Mouse (Mus musculus) embryonic stem cell, embryonic (primary cell): ENCODE results near the gene Lmtk2.

Source experiments
- CTCF ChIA-PET, 4 experiments: fragments of 300-600 bp in 2 of 4; fragments of 350-600 bp in 2 of 4; sonication (Branson Sonifier 250); formaldehyde crosslinking; loops; one replicate each; lab custom pipeline; 2022; ENCODE audit warnings: inconsistent platforms in 2 of 4; lab: Charles Lee
- POLR2A ChIA-PET, 4 experiments: fragments of 300-600 bp in 2 of 4; fragments of 350-600 bp in 2 of 4; sonication (Branson Sonifier 250); formaldehyde crosslinking; loops; one replicate each; lab custom pipeline; 2022; ENCODE audit warnings: antibody characterized with exemption in 4 of 4, inconsistent platforms in 1 of 4; lab: Charles Lee

The Lmtk2 gene

DNA sequence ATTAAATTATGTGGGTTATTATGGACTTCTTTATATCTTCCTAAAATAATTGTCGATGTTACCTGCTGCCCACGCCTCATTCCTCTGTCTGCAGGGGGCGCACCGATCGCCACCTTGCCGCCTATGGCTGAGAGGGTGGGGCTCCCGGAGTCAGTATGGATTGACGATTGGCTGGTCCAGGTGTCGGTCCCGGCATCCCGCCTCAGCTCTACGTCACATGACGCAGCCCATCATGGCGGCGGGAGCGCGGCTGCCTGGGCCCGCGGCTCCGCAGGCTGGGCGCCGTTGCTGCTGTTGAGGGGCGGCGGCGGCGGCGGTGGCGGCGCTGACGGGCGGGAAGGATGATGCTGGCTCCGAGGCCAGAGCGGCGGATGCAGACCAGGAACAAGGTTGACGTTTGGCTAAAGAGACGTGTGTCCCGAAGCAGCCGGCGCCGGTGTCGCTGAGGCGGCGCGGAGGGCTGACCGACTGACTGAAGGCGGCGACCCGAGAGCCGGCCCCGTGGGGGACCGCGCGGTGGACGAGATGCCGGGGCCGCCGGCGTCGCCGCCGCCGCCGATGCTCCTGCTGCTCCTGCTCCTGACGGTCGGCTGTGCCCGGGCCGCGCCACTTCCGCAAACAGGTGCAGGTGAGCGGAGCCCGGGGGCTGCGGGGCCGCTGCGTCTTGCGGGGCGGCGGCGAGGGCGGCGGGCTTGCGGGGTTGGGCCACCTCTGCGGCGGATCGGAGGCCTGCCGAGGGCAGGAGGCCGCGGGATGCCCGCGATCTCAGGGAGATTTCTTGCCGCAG lies at the start of gene Lmtk2:
Gene Lmtk2 (plus strand): TSS at position 288 of the 787 bp plus-strand sequence.
- CTCF ChIA-PET = interaction anchor here (0.6 to 2.4 kb wide), 25 partner anchors 8 to 669 kb away, joined by 3 to 12 read pairs (median 3); partner anchors contain the start of gene Tecpr1 (in 1 of the 4)
- POLR2A ChIA-PET = interaction anchor here in 3 of 4 experiments (0.6 to 2.8 kb wide), 18 partner anchors 8 to 123 kb away, joined by 3 to 22 read pairs (median 4); partner anchors contain the start of genes Ccz1 (in 1 of the 3) and Tecpr1 (in 1 of the 3)

DNA sequence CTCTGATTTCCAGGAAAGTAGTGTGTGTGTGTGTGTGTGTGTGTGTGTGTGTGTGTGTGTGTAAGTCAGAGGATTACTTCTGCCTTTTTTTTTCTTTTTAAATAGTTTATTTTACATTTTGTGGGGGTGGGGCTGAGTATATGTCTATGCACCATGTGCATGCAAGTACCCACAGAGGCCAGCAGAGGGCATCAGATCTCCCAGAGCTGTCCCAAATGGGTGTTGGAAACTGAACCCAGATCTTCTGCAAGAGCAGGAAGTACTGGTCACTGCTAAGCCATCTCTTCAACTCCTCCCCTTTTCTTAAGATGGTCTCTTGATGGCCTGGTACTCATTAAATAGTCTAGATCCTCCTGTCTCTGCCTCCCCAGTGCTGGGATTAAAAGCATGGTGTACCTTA lies 49.0 kb upstream of the Lmtk2 start:
- POLR2A ChIA-PET = interaction anchor here in 3 of 4 experiments (0.6 to 0.7 kb wide), 4 partner anchors 46 to 454 kb away, joined by 3 to 4 read pairs (median 4); no protein-coding TSS in a partner anchor

DNA sequence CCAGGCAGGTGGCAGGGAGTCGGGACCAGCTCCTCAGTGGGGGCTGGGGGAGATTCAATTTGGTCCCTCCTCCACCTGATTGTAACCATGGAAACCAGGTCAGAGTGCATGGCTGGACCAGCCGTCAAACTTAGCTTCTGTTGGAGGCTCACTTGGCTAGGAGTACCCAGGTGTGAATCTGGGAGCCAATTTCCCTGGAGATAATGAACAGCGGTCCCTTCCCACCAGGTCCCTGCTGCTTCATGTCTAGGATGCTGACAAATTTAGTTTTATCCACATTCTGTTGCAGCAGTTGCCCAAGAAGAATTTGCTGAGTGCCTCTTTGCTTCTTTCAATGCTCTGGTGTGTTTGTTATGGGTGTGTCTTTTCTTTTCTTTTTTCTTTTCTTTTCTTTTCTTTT lies 46.8 kb upstream of the Lmtk2 start:
- ChIA-PET CTCF (interaction anchor here in 3 of 4 experiments (0.6 to 1.7 kb wide), 5 partner anchors 10 to 457 kb away, joined by 4 to 7 read pairs (median 5); no protein-coding TSS in a partner anchor), POLR2A (interaction anchor here in 1 of 4 experiments (1.2 kb wide), 1 partner anchor 13 kb away, joined by 4 read pairs; no protein-coding TSS in a partner anchor)

More for the DNA sequence above, 49.0 kb upstream of the Lmtk2 start:
- CTCF ChIA-PET = interaction anchor here (0.5 to 2.2 kb wide), 32 partner anchors 10 to 891 kb away, joined by 3 to 13 read pairs (median 3); partner anchors contain the start of gene Lmtk2 (in 1 of the 4)

DNA sequence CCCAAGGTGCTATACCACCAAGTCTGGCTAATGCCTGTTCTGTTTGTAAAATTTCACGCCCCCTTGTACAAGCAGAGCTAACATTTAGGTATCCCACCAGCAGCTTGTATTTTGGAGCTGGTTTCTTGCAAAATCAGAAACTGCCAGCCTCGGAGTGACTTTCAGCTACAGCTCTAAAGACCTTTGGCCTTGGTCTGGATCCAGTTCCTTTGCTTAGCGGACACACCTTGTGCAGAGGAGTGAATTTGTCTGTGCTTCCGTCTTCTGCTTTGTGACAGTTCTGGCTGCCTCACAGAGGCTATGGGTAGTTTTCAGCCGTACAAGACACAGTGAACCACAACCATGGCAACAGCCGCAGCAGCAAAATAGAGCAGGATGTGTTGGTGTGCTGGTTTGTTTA lies 45.9 kb upstream of the Lmtk2 start:
- POLR2A ChIA-PET = interaction anchor here in 1 of 4 experiments (0.6 kb wide), 1 partner anchor 69 kb away, joined by 5 read pairs; no protein-coding TSS in a partner anchor
- CTCF ChIA-PET = interaction anchor here (0.5 to 1.7 kb wide), 7 partner anchors 13 to 727 kb away, joined by 3 to 5 read pairs (median 3); no protein-coding TSS in a partner anchor

DNA sequence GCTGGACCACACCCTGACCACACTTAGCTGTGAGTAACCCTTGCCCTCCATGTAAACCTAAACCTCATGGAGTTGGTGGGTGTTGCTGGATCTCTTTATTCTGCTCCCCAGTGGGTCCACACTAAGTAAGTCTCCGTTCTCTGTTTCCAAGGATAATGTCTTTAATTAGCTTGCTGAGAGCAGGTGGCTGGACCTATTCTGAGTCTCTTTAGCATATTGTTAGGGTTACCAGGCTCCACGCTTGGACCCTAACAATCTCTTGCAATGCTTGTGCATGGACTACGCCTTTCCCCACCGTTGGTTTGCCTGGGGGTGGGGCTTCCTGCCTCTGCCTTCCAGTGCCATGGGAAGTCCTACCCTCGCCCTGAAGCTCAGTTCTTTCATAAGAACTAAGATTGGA lies 36.1 kb upstream of the Lmtk2 start:
- POLR2A ChIA-PET = interaction anchor here in 1 of 4 experiments (1.1 kb wide), 1 partner anchor 11 kb away, joined by 3 read pairs; no protein-coding TSS in a partner anchor

DNA sequence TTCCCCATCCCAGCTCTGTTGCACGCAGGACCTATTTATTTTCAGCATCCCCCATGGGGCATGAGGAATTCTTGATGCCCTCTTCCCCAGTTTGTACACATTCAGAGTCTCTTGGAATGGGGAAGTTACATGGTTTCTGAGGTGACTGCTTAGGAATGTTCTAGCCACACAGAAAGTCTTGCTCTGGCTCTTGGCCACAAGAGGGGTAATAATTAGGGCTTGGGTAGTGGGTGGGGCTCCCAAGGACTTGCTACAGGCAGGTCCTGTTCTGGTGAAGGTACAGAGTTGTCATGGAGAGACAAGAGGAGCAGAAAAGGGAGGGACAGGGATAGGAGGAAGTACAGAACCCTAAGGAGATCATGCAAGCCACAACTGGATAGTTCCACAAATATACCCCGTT lies 34.2 kb upstream of the Lmtk2 start:
- POLR2A ChIA-PET = interaction anchor here in 1 of 4 experiments (0.9 to 1.5 kb wide), 3 partner anchors 13 to 85 kb away, joined by 3 to 4 read pairs (median 3); no protein-coding TSS in a partner anchor
- CTCF ChIA-PET = interaction anchor here in 1 of 4 experiments (0.7 kb wide), 1 partner anchor 47 kb away, joined by 5 read pairs; no protein-coding TSS in a partner anchor

More for the DNA sequence above, 36.1 kb upstream of the Lmtk2 start:
- CTCF ChIA-PET = interaction anchor here in 3 of 4 experiments (0.5 to 1.9 kb wide), 4 partner anchors 13 to 673 kb away, joined by 3 to 7 read pairs (median 4); no protein-coding TSS in a partner anchor

DNA sequence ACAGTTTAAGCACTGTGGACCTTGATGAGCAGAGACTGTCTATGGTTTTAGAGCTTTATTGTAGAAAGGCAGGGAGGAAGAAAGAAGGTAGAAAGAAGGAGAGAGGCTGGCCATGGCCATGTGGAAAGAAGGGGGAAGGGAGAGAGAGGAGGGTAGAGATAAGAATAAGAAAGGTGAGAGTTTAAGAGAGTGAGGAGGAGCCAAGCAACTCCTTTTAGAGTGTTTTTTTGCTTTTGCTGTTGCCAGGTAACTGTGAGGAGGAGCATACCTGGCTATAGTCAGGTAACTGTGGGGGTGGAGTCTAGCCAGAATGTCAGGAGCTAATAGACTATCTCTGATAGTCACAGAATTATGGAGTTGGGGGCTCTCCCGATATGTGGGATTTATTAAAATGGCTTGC lies 30.2 kb upstream of the Lmtk2 start:
- CTCF ChIA-PET = interaction anchor here in 1 of 4 experiments (1.2 kb wide), 1 partner anchor 19 kb away, joined by 5 read pairs; no protein-coding TSS in a partner anchor
- POLR2A ChIA-PET = interaction anchor here in 1 of 4 experiments (0.6 kb wide), 1 partner anchor 328 kb away, joined by 4 read pairs; no protein-coding TSS in a partner anchor

DNA sequence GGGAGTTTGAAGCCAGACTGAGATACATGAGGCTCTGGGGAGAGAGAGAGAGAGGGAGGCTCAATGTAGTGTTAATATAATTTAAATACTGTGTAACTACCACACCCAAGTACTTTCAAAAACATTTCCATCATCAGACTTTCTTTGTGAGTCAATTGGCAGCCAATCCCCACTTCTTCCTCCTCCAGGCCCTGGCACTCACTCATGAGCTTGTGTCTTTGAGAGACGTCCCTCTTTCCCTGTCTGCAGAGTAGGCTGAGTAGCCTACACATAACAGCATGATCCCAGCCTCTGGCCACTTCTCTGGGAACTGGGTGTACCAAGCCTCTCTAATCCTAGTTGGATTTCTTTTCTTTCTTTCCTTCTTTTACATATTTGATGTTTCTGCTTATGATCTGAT lies 29.0 kb upstream of the Lmtk2 start:
- ChIA-PET CTCF (interaction anchor here in 1 of 4 experiments (0.6 to 1.2 kb wide), 3 partner anchors 27 to 155 kb away, joined by 3 to 4 read pairs (median 3); no protein-coding TSS in a partner anchor), POLR2A (interaction anchor here in 2 of 4 experiments (0.7 kb wide), 2 partner anchors 13 to 251 kb away, joined by 3 to 4 read pairs; no protein-coding TSS in a partner anchor)

DNA sequence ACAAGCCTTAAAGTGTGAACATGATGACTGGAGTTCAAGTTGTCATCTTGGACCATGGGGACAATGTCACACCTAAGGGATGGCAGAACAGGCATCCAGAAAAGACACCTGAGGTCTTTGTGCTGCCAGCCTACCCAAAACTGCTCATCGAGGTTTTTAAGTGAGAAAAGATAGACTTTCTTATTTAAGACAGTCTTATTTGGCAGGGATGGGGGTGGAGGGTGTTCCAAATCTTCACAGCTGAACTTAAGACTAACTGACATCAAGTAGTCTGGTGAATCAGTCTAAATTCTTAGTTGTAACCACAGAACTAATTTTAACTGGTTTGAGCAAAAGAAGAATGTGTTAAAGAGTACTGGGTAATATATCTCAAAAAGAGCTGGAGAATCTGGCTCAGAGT lies 22.7 kb upstream of the Lmtk2 start:
- ChIA-PET POLR2A (interaction anchor here in 1 of 4 experiments (1.1 to 1.8 kb wide), 2 partner anchors 20 to 54 kb away, joined by 3 to 4 read pairs; no protein-coding TSS in a partner anchor), CTCF (no interaction called here)

DNA sequence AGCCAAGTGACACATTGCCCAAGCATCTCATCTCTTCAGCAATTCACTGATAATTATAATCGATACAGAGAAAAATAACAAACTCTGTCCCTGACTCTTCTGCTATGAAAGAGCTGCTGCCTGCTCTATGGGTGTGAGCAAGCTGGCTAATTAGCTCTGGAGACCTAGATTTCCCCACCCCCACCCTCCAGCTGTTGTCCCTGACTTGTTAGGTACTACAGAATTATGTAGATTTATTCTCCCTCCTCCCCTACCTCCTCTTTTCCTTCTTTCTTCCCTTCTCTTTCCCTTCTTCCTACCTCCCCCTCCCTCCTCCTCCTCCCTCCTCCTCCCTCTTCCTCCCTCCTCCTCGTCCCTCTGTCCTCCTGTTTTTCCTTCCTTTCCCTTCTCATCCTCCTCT lies 19.4 kb upstream of the Lmtk2 start:
- CTCF ChIA-PET = interaction anchor here in 2 of 4 experiments (0.6 to 1.1 kb wide), 2 partner anchors 27 to 40 kb away, joined by 3 read pairs; no protein-coding TSS in a partner anchor

DNA sequence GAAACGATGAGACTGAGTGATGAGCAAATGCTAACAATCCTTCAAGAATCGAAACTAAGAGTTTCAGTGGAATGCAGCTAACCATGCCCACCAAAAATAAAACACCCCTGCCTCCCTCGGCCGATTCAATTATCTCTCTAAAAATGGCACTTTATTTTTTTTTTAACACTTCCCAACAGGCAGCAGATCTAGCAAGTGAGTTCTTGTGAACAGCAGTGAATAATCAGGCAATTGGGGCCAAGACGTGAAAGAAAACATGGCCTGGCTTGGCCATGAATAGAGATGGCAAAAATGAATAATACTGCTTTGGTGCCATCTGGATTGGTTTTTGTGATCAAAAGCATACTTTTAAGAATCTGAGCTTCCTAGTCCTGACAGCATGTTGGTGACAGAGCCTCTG lies 18.2 kb upstream of the Lmtk2 start:
- ChIA-PET POLR2A (interaction anchor here in 3 of 4 experiments (0.5 to 1.7 kb wide), 5 partner anchors 14 to 141 kb away, joined by 3 to 4 read pairs (median 3); no protein-coding TSS in a partner anchor), CTCF (interaction anchor here in 3 of 4 experiments (0.6 to 1.5 kb wide), 5 partner anchors 17 to 502 kb away, joined by 3 to 4 read pairs (median 3); no protein-coding TSS in a partner anchor)

More for the DNA sequence above, 19.4 kb upstream of the Lmtk2 start:
- POLR2A ChIA-PET = interaction anchor here in 2 of 4 experiments (0.5 to 1.7 kb wide), 2 partner anchors 12 to 20 kb away, joined by 3 to 4 read pairs; no protein-coding TSS in a partner anchor

DNA sequence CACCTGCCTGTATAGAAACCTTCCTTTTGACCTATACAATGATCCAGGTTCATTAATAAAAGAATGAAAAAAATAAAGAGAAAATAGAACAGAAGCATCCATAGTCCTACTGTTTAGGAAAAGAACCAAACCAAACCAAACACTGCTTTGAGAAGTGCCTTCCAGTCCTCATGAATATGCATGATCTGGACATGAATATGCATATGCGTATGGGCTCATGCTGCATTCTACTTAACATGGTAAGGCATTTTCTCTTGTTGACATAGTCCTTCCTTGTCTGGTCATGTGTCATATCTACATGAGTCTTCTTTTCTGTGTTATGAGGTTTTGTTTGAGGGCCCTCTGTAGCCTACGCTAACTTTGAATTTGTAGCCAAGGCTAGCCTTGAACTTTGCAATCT lies 16.7 kb upstream of the Lmtk2 start:
- POLR2A ChIA-PET = interaction anchor here in 3 of 4 experiments (0.6 to 4.6 kb wide), 9 partner anchors 12 to 684 kb away, joined by 3 to 24 read pairs (median 6); partner anchors contain the start of genes Ccz1 (in 1 of the 3), Lmtk2 (in 1 of the 3) and Trrap (in 1 of the 3)
- CTCF ChIA-PET = interaction anchor here in 1 of 4 experiments (1.3 kb wide), 1 partner anchor 15 kb away, joined by 4 read pairs; no protein-coding TSS in a partner anchor

DNA sequence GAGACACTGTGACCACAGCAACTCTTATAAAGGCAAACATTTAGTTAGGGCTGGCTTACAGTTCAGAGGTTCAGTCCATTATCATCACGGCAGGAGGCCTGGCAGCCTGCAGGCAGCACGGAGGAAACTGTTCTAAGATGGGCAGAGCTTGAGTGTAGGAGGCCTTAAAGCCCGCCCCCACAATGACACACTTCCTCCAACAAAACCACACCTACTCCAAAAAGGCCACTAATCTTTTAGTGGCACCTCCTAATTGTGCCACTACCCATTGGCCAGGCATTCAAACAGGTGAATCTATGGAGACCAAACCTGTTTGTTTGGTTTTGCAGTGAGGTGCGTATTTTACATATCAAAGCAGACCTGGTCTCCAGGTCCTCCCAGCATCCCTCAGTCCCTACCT lies 16.0 kb upstream of the Lmtk2 start:
- CTCF ChIA-PET = interaction anchor here in 2 of 4 experiments (0.6 to 1.3 kb wide), 2 partner anchors 9 to 14 kb away, joined by 3 to 4 read pairs; no protein-coding TSS in a partner anchor
- POLR2A ChIA-PET = interaction anchor here in 2 of 4 experiments (0.6 to 4.6 kb wide), 14 partner anchors 9 to 684 kb away, joined by 3 to 24 read pairs (median 5); partner anchors contain the start of genes Lmtk2 (in 2 of the 2), Ccz1 (in 1 of the 2) and Trrap (in 1 of the 2)

DNA sequence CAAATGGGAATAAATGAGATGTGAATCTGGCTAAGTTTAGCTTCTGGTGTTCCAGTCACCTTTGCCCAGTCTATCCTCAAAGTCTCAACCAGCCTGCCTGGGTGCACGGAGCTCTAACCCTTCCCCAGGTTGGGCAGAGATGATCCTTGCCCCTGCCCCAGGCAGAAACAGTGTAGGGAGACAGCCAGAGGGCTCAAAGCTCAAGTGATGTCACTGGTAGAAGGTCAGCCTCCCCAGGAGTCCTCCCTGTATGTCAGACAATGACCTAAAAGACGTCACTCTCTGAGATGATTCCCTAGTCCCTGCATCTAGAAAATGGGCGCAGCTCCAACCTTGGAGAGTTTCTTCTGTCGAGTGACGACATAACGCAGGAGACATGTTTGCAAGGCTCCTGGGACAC lies 14.5 kb upstream of the Lmtk2 start:
- POLR2A ChIA-PET = interaction anchor here in 2 of 4 experiments (0.7 to 4.6 kb wide), 11 partner anchors 9 to 36 kb away, joined by 3 to 24 read pairs (median 6); partner anchors contain the start of gene Lmtk2 (in 2 of the 2)
- CTCF ChIA-PET = interaction anchor here in 3 of 4 experiments (1.0 to 2.9 kb wide), 3 partner anchors 14 to 15 kb away, joined by 3 to 12 read pairs (median 3); partner anchors contain the start of gene Lmtk2 (in 3 of the 3)

DNA sequence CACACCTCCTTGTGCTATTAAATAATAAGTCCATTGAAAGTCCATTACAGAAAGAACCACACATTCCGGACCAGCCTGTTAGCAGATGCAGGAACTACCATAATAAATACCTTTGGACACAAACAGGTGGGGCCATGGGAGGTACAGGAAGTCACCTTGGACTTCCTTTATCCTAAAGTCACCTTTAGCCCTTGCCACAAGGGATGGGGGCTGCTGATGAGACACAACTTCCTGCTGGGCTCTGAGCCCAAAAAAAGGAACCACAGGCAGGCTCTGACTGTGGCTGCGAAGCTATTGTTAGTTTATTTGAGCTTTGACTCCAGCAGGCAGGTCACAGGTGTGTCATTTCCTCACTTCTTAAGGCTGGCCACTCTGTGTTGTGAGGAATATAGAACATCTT lies 13.7 kb upstream of the Lmtk2 start:
- CTCF ChIA-PET = interaction anchor here in 3 of 4 experiments (0.7 to 2.9 kb wide), 4 partner anchors 12 to 895 kb away, joined by 3 to 12 read pairs (median 4); partner anchors contain the start of gene Lmtk2 (in 2 of the 3)
- POLR2A ChIA-PET = interaction anchor here in 3 of 4 experiments (0.9 to 4.6 kb wide), 12 partner anchors 10 to 67 kb away, joined by 3 to 24 read pairs (median 4); partner anchors contain the start of gene Lmtk2 (in 2 of the 3)

DNA sequence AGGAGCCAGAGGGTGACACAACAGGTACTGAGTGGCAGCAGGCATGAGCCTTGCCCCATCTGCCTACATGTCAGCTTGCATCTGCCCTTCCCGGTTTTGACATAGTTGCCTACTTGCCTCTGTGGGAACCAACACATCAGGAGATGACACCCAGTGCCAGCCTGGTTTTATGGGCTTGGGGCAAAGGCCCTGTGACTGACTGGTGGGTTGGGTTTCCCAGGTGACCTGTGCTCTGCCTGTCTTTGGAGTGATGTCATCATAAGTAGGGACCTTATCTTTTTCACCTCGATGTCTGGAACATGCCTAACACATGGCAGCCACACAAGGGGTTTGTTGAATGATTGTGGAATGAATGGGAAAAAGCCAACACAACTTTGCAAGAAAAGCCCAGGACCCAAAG lies 11.9 kb upstream of the Lmtk2 start:
- POLR2A ChIA-PET = interaction anchor here in 2 of 4 experiments (1.1 to 4.6 kb wide), 3 partner anchors 8 to 16 kb away, joined by 4 to 24 read pairs (median 22); partner anchors contain the start of gene Lmtk2 (in 1 of the 2)
- CTCF ChIA-PET = no interaction called here
